In the genomic region with DNA sequence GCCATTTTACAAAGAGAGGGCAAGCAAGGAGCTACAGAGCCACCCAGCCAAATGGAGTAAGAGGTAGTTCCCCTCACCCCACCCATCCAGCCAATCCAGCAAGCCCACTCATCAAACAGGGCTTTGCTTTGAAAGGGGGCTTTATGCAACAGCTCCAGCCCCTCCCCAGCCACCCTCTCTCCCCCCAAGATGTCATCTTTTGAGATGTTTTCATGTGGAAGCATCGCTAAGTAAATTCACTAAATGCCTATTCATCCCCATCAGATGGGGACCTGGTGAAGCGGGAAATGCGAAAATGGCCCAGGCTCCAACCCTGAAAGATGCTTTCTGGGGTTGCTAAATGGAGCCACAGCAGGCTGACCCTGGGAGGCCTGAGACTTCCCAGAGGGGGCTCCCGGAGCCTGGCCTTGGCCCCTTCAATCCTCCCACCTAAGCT, we compare ENCODE assay signal across 18 mouse cellular contexts.
DNase-seq lines count a peak whose midpoint lies in the region; ATAC-seq lines count a peak whose summit lies in the region.
"Had no signal": no experiment of that assay in that cellular context is flagged by ENCODE, and none has a peak within 500 bp of the region (broad histone marks: within the 10 kb centered on the region; RNA-seq: fewer than 3 reads in every experiment).

No protein-coding gene starts in this region.

- WGBS in embryonic facial prominence, embryonic 11.5 days: 30% methylated on average over 4 of the region's 4 CpGs
- WGBS in hindbrain, embryonic 10.5 days: 21% methylated on average over 4 of the region's 4 CpGs
- 6% methylated on average over 4 of the region's 4 CpGs for WGBS in midbrain, embryonic 13.5 days
- WGBS in intestine, embryonic 16.5 days: 73% methylated on average over 4 of the region's 4 CpGs

- no peak overlapping the region for H3K4me2 ChIP-seq in embryonic facial prominence, embryonic 11.5 days (ENCODE audit: low read depth, low read length)
- H3K4me2 ChIP-seq in midbrain, embryonic 13.5 days (replicated peaks): no peak overlapping the region
- H3K4me2 ChIP-seq in intestine, embryonic 16.5 days (ENCODE audit: low read depth, low read length): no peak overlapping the region
- H3K4me2 ChIP-seq: heart, embryonic 12.5 days; limb, embryonic 13.5 days; neural tube, embryonic 13.5 days had no signal

- no peak overlapping the region for H3K9ac ChIP-seq in embryonic facial prominence, embryonic 11.5 days (replicated peaks; ENCODE audit: low read length)
- no peak overlapping the region for H3K9ac ChIP-seq in midbrain, embryonic 13.5 days (replicated peaks)
- H3K9ac ChIP-seq in intestine, embryonic 16.5 days (ENCODE audit: low read depth, low read length): no peak overlapping the region
- H3K9ac ChIP-seq: heart, embryonic 12.5 days; limb, embryonic 13.5 days; neural tube, embryonic 13.5 days had no signal

- H3K27me3 ChIP-seq in embryonic facial prominence, embryonic 11.5 days (ENCODE audit: control insufficient read depth, insufficient read depth, low read length): no peaks in the 10 kb centered on the region
- H3K27me3 ChIP-seq in hindbrain, embryonic 10.5 days (ENCODE audit: insufficient read depth, poor library complexity, severe bottlenecking): peaks cover 42% of the 10 kb centered on the region
- H3K27me3 ChIP-seq in midbrain, embryonic 13.5 days: peaks cover 52% of the 10 kb centered on the region
- H3K27me3 ChIP-seq in intestine, embryonic 16.5 days (replicated peaks; ENCODE audit: control insufficient read depth, insufficient read depth, low read length): no peaks in the 10 kb centered on the region
- H3K27me3 ChIP-seq: heart, embryonic 12.5 days; limb, embryonic 13.5 days had no signal

- H3K9me3 ChIP-seq in embryonic facial prominence, embryonic 11.5 days (replicated peaks; ENCODE audit: control insufficient read depth, low read length): no peaks in the 10 kb centered on the region
- H3K9me3 ChIP-seq in hindbrain, embryonic 10.5 days: no peaks in the 10 kb centered on the region
- H3K9me3 ChIP-seq in midbrain, embryonic 13.5 days: no peaks in the 10 kb centered on the region
- H3K9me3 ChIP-seq in intestine, embryonic 16.5 days (ENCODE audit: control insufficient read depth, low read length): no peaks in the 10 kb centered on the region
- H3K9me3 ChIP-seq: heart, embryonic 12.5 days; limb, embryonic 13.5 days; neural tube, embryonic 13.5 days had no signal

- H3K36me3 ChIP-seq in embryonic facial prominence, embryonic 11.5 days (replicated peaks; ENCODE audit: control insufficient read depth, insufficient read depth, low read depth, low read length): no peaks in the 10 kb centered on the region
- no peaks in the 10 kb centered on the region for H3K36me3 ChIP-seq in hindbrain, embryonic 10.5 days
- H3K36me3 ChIP-seq in midbrain, embryonic 13.5 days: no peaks in the 10 kb centered on the region
- H3K36me3 ChIP-seq in intestine, embryonic 16.5 days (ENCODE audit: control insufficient read depth, insufficient read depth, low read length): no peaks in the 10 kb centered on the region
- H3K36me3 ChIP-seq: G1E; heart, embryonic 12.5 days; limb, embryonic 13.5 days; neural tube, embryonic 13.5 days had no signal

- peak; percentile 68 for DNase-seq in embryo, embryonic 10 days (ENCODE audit: low spot score)
- peak; percentile 19 for DNase-seq in embryonic facial prominence, embryonic 11.5 days (ENCODE audit: low spot score)
- DNase-seq in hindbrain, embryonic 10.5 days (ENCODE audit: low spot score): peak; percentile 65
- DNase-seq in kidney, postnatal 4 days: no peak
- DNase-seq: adrenal gland, postnatal 14 days; cerebellum, postnatal 25 days; gastrocnemius, adult 2 months; heart, postnatal 4 days; kidney, adult 2 months; lung, adult 18-20 months; right cerebral cortex, adult 18-20 months had no signal

- peak; percentile 66; the same call in 1 of the 2 replicates for ATAC-seq in embryonic facial prominence, embryonic 11.5 days (replicated peaks; ENCODE audit: insufficient number of reproducible peaks, low FRiP score, low TSS enrichment, low read depth)
- peak; percentile 70 for ATAC-seq in midbrain, embryonic 13.5 days
- ATAC-seq in intestine, embryonic 16.5 days: no peak
- no peak for ATAC-seq in granulocyte monocyte progenitor cell, adult 5-6 weeks (replicated peaks; ENCODE audit: poor library complexity, severe bottlenecking)

- no peak overlapping the region for H3K27ac ChIP-seq in embryonic facial prominence, embryonic 11.5 days (replicated peaks; ENCODE audit: low read depth, low read length)
- H3K27ac ChIP-seq in hindbrain, embryonic 10.5 days: peak overlapping the region; percentile 66
- 0 out of 2 replicates have a peak overlapping the region, but pooled peaks have one; percentile 32 for H3K27ac ChIP-seq in midbrain, embryonic 13.5 days
- no peak overlapping the region for H3K27ac ChIP-seq in intestine, embryonic 16.5 days (ENCODE audit: low read length)
- H3K27ac ChIP-seq: gastrocnemius, adult 2 months; limb, embryonic 13.5 days; neural tube, embryonic 13.5 days had no signal

- no peaks in the 10 kb centered on the region for H3K4me1 ChIP-seq in embryonic facial prominence, embryonic 11.5 days (ENCODE audit: control insufficient read depth, insufficient read depth, low read length)
- peaks cover 39% of the 10 kb centered on the region for H3K4me1 ChIP-seq in hindbrain, embryonic 10.5 days (replicated peaks)
- peaks cover 25% of the 10 kb centered on the region for H3K4me1 ChIP-seq in midbrain, embryonic 13.5 days (replicated peaks)
- 0 out of 2 replicates have a peak, but pooled peaks cover 3% of the 10 kb centered on the region for H3K4me1 ChIP-seq in intestine, embryonic 16.5 days (ENCODE audit: control insufficient read depth, insufficient read depth, low read length)
- H3K4me1 ChIP-seq: heart, embryonic 12.5 days; limb, embryonic 13.5 days had no signal

- no peak overlapping the region for H3K4me3 ChIP-seq in embryonic facial prominence, embryonic 11.5 days (ENCODE audit: low read depth, low read length)
- H3K4me3 ChIP-seq in hindbrain, embryonic 10.5 days: no peak overlapping the region
- no peak overlapping the region for H3K4me3 ChIP-seq in midbrain, embryonic 13.5 days (replicated peaks)
- no peak overlapping the region for H3K4me3 ChIP-seq in intestine, embryonic 16.5 days (ENCODE audit: low read length)
- H3K4me3 ChIP-seq: gastrocnemius, adult 2 months; heart, embryonic 12.5 days; limb, embryonic 13.5 days; neural tube, embryonic 13.5 days had no signal

Comparison
In these comparisons a context has a peak if more than half of its experiments do, and no peak if none do; other contexts are left out.
1. DNase-seq: peak in embryo, embryonic 10 days (single experiment), embryonic facial prominence, embryonic 11.5 days (single experiment) and hindbrain, embryonic 10.5 days (single experiment); none in kidney, postnatal 4 days (0 of 2).
2. ATAC-seq: peak in embryonic facial prominence, embryonic 11.5 days (single experiment) and midbrain, embryonic 13.5 days (single experiment); none in intestine, embryonic 16.5 days (single experiment) and granulocyte monocyte progenitor cell, adult 5-6 weeks (single experiment).
3. H3K27ac ChIP-seq: peak in hindbrain, embryonic 10.5 days (single experiment) and midbrain, embryonic 13.5 days (single experiment); none in embryonic facial prominence, embryonic 11.5 days (single experiment) and intestine, embryonic 16.5 days (single experiment).